In genomic region chr6:142654561-142654960, GRCm38 (mm10) we compare ENCODE assay signal across 26 mouse cellular contexts. TPM values are rescaled to one million over a fixed set of nuclear protein-coding genes. Genes with fewer than 3 reads are reported as not detected.
DNase-seq lines count a peak whose midpoint lies in the region; ATAC-seq and TF ChIP-seq lines count a peak whose summit lies in the region.
"Had no signal": no experiment of that assay in that cellular context is flagged by ENCODE, and none has a peak within 500 bp of the region (broad histone marks: within the 10 kb centered on the region; RNA-seq: fewer than 3 reads in every experiment).

No protein-coding gene starts in this region.

- DNase-seq in gastrocnemius, adult 2 months, result no peak
- no peak for DNase-seq in gastrocnemius, postnatal 10 days
- peak; percentile 15 for DNase-seq in kidney, adult 18-20 months
- no peak for DNase-seq in kidney, postnatal 10 days
- peak; percentile 28 to 32 for DNase-seq in kidney, postnatal 36 days
- DNase-seq in spleen, adult 18-20 months, result no peak
- DNase-seq: adrenal gland, postnatal 14 days; B cell, adult 2 months; cerebellum, adult 2 months; cerebellum, postnatal 14 days; embryo, embryonic 11 days; heart, adult 2 months had no signal

- intact Hi-C loops in gastrocnemius, adult 2 months (cut with DNase I), result no loop called here

- ATAC-seq in kidney, embryonic 14.5 days (ENCODE audit: low FRiP score, low TSS enrichment), result no peak
- ATAC-seq in monocyte, adult 5-6 weeks (replicated peaks; ENCODE audit: insufficient number of reproducible peaks, low FRiP score, low TSS enrichment, poor library complexity, severe bottlenecking), result no peak
- ATAC-seq: activated CD4-positive, CD25-positive, alpha-beta regulatory T cell, adult 4 months; CD4-positive, CD25-positive, alpha-beta regulatory T cell, adult 4 months; forebrain, embryonic 14.5 days had no signal

- no peaks in the 10 kb centered on the region for H3K4me1 ChIP-seq in kidney, embryonic 14.5 days (ENCODE audit: control insufficient read depth, insufficient read depth, low read length)
- H3K4me1 ChIP-seq: embryonic facial prominence, embryonic 15.5 days; forebrain, embryonic 10.5 days; heart, embryonic 15.5 days; hindbrain, embryonic 10.5 days; hindbrain, embryonic 15.5 days had no signal

- H3K27ac ChIP-seq in gastrocnemius, adult 2 months, result peak overlapping the region; percentile 52
- no peak overlapping the region for H3K27ac ChIP-seq in kidney, embryonic 14.5 days (ENCODE audit: low read depth, low read length)
- H3K27ac ChIP-seq: embryonic facial prominence, embryonic 15.5 days; forebrain, embryonic 10.5 days; heart, adult 2 months; heart, embryonic 15.5 days; hindbrain, embryonic 10.5 days; hindbrain, embryonic 15.5 days had no signal

- 34% methylated on average over 5 of the region's 5 CpGs for WGBS in kidney, embryonic 14.5 days

- no peak overlapping the region for H3K4me3 ChIP-seq in gastrocnemius, adult 2 months
- H3K4me3 ChIP-seq in kidney, embryonic 14.5 days (ENCODE audit: low read length), result no peak overlapping the region
- H3K4me3 ChIP-seq: embryonic facial prominence, embryonic 15.5 days; erythroblast, embryonic 14.5 days; forebrain, embryonic 10.5 days; heart, adult 2 months; heart, embryonic 15.5 days; hindbrain, embryonic 10.5 days; hindbrain, embryonic 15.5 days had no signal

- no peaks in the 10 kb centered on the region for H3K36me3 ChIP-seq in kidney, embryonic 14.5 days (ENCODE audit: control insufficient read depth, insufficient read depth, low read length)
- H3K36me3 ChIP-seq: embryonic facial prominence, embryonic 15.5 days; forebrain, embryonic 10.5 days; hindbrain, embryonic 10.5 days; hindbrain, embryonic 15.5 days had no signal

- no peak overlapping the region for H3K4me2 ChIP-seq in kidney, embryonic 14.5 days (replicated peaks; ENCODE audit: low read depth, low read length)
- H3K4me2 ChIP-seq: embryonic facial prominence, embryonic 15.5 days; heart, embryonic 11.5 days; heart, embryonic 15.5 days; hindbrain, embryonic 15.5 days had no signal

- no peaks in the 10 kb centered on the region for H3K27me3 ChIP-seq in kidney, embryonic 14.5 days (ENCODE audit: control insufficient read depth, insufficient read depth, low read length)
- H3K27me3 ChIP-seq: embryonic facial prominence, embryonic 15.5 days; heart, embryonic 15.5 days; hindbrain, embryonic 15.5 days had no signal

- no peaks in the 10 kb centered on the region for H3K9me3 ChIP-seq in kidney, embryonic 14.5 days (ENCODE audit: control insufficient read depth, low read length)
- H3K9me3 ChIP-seq: embryonic facial prominence, embryonic 15.5 days; forebrain, embryonic 10.5 days; heart, embryonic 15.5 days; hindbrain, embryonic 10.5 days; hindbrain, embryonic 15.5 days had no signal

- no peak overlapping the region for H3K9ac ChIP-seq in kidney, embryonic 14.5 days (ENCODE audit: low read depth, low read length)
- H3K9ac ChIP-seq: embryonic facial prominence, embryonic 15.5 days; heart, embryonic 15.5 days; hindbrain, embryonic 15.5 days had no signal

- no peak for TF ChIP-seq CTCF in gastrocnemius, adult 2 months (IDR thresholded peaks at IDR 0.05)

RNA-seq across cellular contexts. Expression of gene Abcc9, which starts 47.6 kb away (rescaled TPM):
- total RNA-seq in gastrocnemius, adult 2 months (2021), result 100 to 1,000 TPM; 123 to 135 TPM
- total RNA-seq in gastrocnemius, postnatal 10 days (2021), result 100 to 1,000 TPM; 128 to 134 TPM
- polyA plus RNA-seq in kidney, embryonic 14.5 days (2014; fragmentation: Nextera tagmentation; extraction: Ambion mirVana), result 6.4 and 7.3 TPM in 2 replicates
- 0.11 TPM in 1 of 3 replicates, not detected in the others for total RNA-seq in monocyte, adult 5-6 weeks (2017)
- total RNA-seq: common myeloid progenitor, adult 5-6 weeks; MEL had no signal
- polyA plus RNA-seq: activated CD4-positive, CD25-positive, alpha-beta regulatory T cell, adult 4 months; CD4-positive, CD25-positive, alpha-beta regulatory T cell, adult 4 months; erythroblast, embryonic 14.5 days had no signal

Comparison
In these comparisons a context has a peak if more than half of its experiments do, and no peak if none do; other contexts are left out.
1. DNase-seq: peak in kidney, adult 18-20 months (single experiment) and kidney, postnatal 36 days (2 of 2); none in gastrocnemius, adult 2 months (single experiment), gastrocnemius, postnatal 10 days (single experiment), kidney, postnatal 10 days (single experiment) and spleen, adult 18-20 months (0 of 2).
2. RNA of gene Abcc9, which starts 47.6 kb away (total RNA-seq): 123 to 135 TPM in gastrocnemius, adult 2 months and 128 to 134 TPM in gastrocnemius, postnatal 10 days; 0.11 TPM in monocyte, adult 5-6 weeks; every median in the first group is over 100 times any median in the second.